Mouse (Mus musculus) stomach, embryonic 15.5 days (tissue): Measurements from ENCODE around the gene Brpf3. TPM values are rescaled to one million over a fixed set of nuclear protein-coding genes. Genes with fewer than 3 reads are reported as not detected.

Experiments used
- ATAC-seq: fragments of 200-750 bp; cut with Nextera tagmentation; 2 replicates; pipeline ENCODE4 v1.8.0; 2017; ENCODE audit warnings: low read depth, moderate number of reproducible peaks, moderate TSS enrichment; ENCODE audit not compliant: insufficient read depth, low FRiP score
- H3K27ac ChIP-seq: fragments of 300-500 bp; sonication (generic); 2 replicates; pipeline ENCODE4 v1.5.1; 2015; ENCODE audit warnings: mild to moderate bottlenecking, inconsistent platforms
- H3K27me3 ChIP-seq: fragments of 300-500 bp; sonication (generic); replicated peaks from 2 replicates; pipeline ENCODE4 v1.6.1; 2015; ENCODE audit warnings: inconsistent platforms
- H3K36me3 ChIP-seq: fragments of 300-500 bp; sonication (generic); 2 replicates; pipeline ENCODE4 v1.6.1; 2015; ENCODE audit warnings: inconsistent platforms
- H3K4me1 ChIP-seq: fragments of 300-500 bp; sonication (generic); 2 replicates; pipeline ENCODE4 v1.6.1; 2015; ENCODE audit warnings: inconsistent platforms
- H3K4me2 ChIP-seq: fragments of 300-500 bp; sonication (generic); 2 replicates; pipeline ENCODE4 v1.6.1; 2015; ENCODE audit warnings: mild to moderate bottlenecking, inconsistent platforms
- H3K4me3 ChIP-seq: fragments of 300-500 bp; sonication (generic); replicated peaks from 2 replicates; pipeline ENCODE4 v1.5.1; 2015; ENCODE audit warnings: inconsistent platforms
- H3K9ac ChIP-seq: fragments of 300-500 bp; sonication (generic); 2 replicates; pipeline ENCODE4 v1.6.1; 2015; ENCODE audit warnings: inconsistent platforms
- H3K9me3 ChIP-seq: fragments of 300-500 bp; sonication (generic); 2 replicates; pipeline ENCODE4 v1.6.1; 2016; ENCODE audit warnings: inconsistent platforms
- WGBS: fragments of 180-500 bp; shearing (Covaris S2); methylation state at CpG from one replicate; pipeline ENCODE4 v1.1.7; 2015; 5-methylcytosine and 5-hydroxymethylcytosine counted together
- polyA plus RNA-seq: library from polyadenylated mRNA; unstranded; fragments of >200 nt; fragmentation: Nextera tagmentation; extraction: Ambion mirVana; gene quantifications from 2 replicates; pipeline ENCODE4 v1.2.1, GENCODE M21; 2015

Gene Brpf3
- polyA plus RNA-seq, 1 experiment from 2014 or later = 15.1 TPM

DNA sequence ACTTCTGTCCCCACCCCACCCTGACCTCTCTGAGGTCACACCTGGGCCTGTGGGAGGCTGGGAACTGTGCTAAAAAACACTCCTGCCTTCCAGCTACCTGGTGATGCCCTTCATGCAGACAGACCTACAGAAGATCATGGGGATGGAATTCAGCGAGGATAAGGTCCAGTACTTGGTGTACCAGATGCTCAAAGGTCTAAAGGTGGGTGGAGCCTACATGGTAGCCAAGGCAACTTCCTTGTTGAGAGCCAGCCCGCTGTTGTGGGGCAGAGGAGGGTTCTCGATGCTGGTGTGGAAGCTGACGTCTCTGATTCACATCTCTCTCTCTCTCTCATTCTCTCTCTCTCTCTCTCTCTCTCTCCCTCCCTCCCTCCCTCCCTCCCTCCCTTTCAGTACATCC lies 25.7 kb upstream of the Brpf3 start:
- Histone ChIP-seq H3K27ac (no peak overlapping the region), H3K9ac (no peak overlapping the region), H3K4me2 (no peak overlapping the region), H3K27me3 (no peaks in the 10 kb centered on the region), H3K9me3 (no peaks in the 10 kb centered on the region), H3K4me1 (peaks cover 6% of the 10 kb centered on the region), H3K36me3 (0 out of 2 replicates have a peak, but pooled peaks cover 14% of the 10 kb centered on the region), H3K4me3 (no peak overlapping the region)
- 84% methylated on average over 4 of the region's 4 CpGs for WGBS
- no peak for ATAC-seq

DNA sequence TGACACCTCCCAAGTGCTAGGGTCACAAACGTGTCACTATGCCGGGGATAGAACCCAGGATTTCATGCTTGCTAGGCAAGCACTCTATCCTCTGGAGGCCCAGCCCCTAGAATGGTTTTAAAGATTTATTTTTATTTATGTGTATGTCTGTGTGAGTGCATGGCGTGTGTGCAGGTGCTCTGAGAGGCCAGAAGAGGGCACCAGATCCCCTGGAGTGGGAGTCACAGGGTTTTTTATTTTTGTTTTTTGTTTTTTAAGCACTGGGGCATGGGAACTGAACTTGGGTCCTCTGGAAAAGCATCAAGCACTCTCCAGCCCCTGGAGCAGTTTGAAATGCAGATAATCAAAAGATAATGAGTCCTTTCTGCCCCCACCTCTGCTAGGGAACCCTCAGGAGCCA lies 24.1 kb upstream of the Brpf3 start:
- no peak overlapping the region for H3K4me2 ChIP-seq
- H3K4me3 ChIP-seq = no peak overlapping the region
- no peak overlapping the region for H3K27ac ChIP-seq
- H3K9me3 ChIP-seq = no peaks in the 10 kb centered on the region
- 85% methylated on average over 3 of the region's 3 CpGs for WGBS
- no peak overlapping the region for H3K9ac ChIP-seq
- no peak for ATAC-seq
- no peaks in the 10 kb centered on the region for H3K27me3 ChIP-seq
- no peaks in the 10 kb centered on the region for H3K4me1 ChIP-seq
- H3K36me3 ChIP-seq = 0 out of 2 replicates have a peak, but pooled peaks cover 14% of the 10 kb centered on the region

DNA sequence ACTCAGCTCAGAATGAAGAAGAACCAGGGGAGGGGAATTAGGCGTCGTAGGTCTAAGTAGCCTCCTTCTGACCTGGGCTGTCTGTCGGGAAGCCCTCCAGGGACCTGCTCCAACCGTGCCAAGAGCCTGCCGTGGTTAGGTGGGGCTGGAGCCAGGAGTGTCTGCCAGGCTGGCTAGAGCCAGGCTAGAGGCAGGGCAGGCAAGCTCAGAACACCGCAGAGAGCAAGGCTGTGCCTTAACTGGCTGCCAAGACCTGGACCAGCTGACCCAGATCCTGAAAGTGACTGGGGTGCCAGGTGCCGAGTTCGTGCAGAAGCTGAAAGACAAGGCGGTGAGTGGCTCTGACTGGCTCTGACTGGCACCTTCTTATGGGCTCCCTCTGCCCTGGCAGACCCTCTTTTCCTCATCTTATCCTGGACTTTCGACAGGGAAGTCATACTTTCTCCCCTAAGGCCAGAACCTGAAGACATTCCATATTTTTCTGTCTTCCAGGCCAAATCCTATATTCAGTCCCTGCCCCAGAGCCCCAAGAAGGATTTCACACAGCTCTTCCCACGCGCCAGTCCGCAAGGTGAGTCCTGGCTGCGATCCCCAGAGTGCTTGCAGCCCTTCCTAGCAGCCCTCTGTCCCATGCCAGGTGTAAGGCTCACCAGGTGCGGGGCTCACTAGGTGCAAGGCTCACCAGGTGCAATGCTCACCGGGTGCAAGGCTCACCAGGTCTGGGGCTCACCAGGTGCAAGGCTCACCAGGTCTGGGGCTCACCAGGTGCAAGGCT lies 23.5 kb upstream of the Brpf3 start:
- WGBS = 81% methylated on average over 16 of the region's 16 CpGs
- Histone ChIP-seq H3K4me1 (no peaks in the 10 kb centered on the region), H3K9me3 (no peaks in the 10 kb centered on the region), H3K4me2 (no peak overlapping the region), H3K9ac (no peak overlapping the region), H3K27ac (no peak overlapping the region), H3K4me3 (no peak overlapping the region), H3K36me3 (0 out of 2 replicates have a peak, but pooled peaks cover 14% of the 10 kb centered on the region), H3K27me3 (no peaks in the 10 kb centered on the region)
- no peak for ATAC-seq

DNA sequence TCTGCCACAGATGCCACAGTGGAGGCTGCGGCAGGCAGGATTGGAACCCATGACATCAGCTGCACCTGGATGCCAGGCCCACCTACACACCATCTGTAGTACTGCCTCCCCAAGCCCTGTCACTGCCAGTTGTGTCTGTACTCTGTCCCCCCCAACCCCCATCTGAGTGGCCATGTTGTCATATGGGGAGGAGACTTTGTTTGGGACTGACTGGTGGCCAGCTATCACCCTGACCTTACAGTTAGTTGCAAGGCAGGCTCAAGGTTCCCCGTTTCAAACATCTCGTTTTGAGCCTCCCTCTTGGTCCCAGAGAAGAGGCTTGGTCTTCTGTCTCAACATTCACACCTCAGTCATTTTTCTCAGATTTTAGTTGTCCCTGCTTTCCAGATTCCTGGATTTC lies 21.2 kb upstream of the Brpf3 start:
- Histone ChIP-seq H3K27me3 (no peaks in the 10 kb centered on the region), H3K4me2 (no peak overlapping the region), H3K4me1 (no peaks in the 10 kb centered on the region), H3K4me3 (no peak overlapping the region), H3K9me3 (no peaks in the 10 kb centered on the region), H3K27ac (no peak overlapping the region), H3K9ac (no peak overlapping the region), H3K36me3 (0 out of 2 replicates have a peak, but pooled peaks cover 14% of the 10 kb centered on the region)
- no peak for ATAC-seq
- 90% methylated on average over 3 of the region's 3 CpGs for WGBS

DNA sequence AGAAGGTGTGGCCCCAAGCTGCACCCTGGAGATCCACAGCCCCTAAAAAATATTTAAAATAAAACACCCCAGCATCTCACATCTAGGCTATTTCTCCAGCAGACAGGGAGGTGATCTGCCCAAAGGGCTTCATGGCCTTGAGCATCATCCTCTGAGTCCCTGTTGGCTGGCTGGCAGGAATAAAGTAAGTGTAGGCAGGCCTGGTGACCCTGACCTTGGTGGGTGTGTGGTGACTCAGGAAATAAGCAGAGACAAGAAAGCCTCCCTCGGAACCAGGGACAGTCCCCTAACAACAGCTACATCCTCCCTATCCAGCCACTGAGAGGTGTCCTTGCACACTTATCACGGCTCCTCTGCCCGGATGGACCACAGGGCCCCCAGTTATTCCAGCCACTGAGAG lies 20.1 kb upstream of the Brpf3 start:
- Histone ChIP-seq H3K4me1 (no peaks in the 10 kb centered on the region), H3K9ac (no peak overlapping the region), H3K9me3 (no peaks in the 10 kb centered on the region), H3K27me3 (no peaks in the 10 kb centered on the region), H3K36me3 (0 out of 2 replicates have a peak, but pooled peaks cover 13% of the 10 kb centered on the region), H3K4me3 (no peak overlapping the region), H3K4me2 (no peak overlapping the region), H3K27ac (no peak overlapping the region)
- ATAC-seq = no peak
- 59% methylated on average over 3 of the region's 3 CpGs for WGBS

DNA sequence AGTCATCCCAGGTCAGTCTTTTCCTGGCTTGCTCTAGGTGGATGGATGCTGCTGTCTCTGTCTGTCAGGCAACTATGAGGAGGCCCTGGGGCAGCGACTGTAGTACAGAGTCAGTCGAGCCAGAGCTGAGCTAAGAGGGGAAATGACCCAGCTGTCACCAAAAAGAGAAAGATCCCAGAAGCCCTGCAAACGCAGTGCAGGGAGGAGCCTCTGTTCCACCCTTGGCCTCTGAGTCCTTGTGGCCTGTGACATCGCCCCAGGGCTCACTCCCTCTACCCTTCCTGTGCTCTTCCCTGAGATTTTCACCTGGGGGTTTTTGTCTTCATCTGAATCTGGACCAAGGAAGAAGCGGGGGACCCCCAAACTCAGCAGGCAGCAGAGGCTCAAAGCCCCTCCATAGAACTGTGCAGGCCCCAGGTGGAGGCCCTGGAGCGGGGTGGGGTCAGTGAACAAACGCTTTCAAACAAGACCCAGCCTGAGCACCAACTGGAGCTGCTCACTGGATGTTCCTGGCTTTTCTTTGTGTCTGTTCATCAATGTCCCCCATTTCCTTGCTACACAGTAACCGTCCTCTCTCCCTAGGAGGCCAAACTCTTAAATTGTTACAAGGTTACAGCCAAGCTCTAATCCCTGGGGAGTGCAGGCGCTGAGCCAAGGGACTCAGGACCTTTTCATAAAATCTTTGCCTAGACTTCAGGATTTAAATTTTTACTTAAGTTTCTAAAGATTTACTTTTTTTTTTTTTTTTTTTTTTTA lies 19.4 kb upstream of the Brpf3 start:
- Histone ChIP-seq H3K27ac (peak overlapping the region; percentile 57), H3K9ac (no peak overlapping the region)
- ATAC-seq = peak; percentile 28; the same call in 1 of the 2 replicates

DNA sequence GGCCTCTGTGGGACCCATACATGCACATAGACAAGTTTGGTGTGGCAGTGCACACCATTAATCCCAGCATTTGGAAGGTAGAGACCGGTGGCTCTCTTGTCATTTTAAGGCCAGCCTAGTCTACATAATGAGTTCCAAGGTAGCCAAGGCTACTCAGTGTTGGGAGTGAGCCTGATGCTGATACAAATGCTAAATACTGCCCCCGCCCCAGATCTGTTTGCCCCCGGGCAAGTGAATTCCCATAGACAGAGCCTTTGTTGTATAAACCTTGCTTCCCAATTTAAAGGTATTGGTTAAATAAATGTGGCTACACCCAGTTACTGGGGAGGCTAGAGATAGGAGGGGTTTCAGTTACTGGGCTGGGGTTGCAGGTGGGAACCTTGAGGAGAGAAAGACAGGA lies 15.9 kb upstream of the Brpf3 start:
- 87% methylated on average over 3 of the region's 3 CpGs for WGBS
- H3K9ac ChIP-seq = no peak overlapping the region
- H3K27me3 ChIP-seq = no peaks in the 10 kb centered on the region
- H3K4me2 ChIP-seq = no peak overlapping the region
- ATAC-seq = no peak
- no peaks in the 10 kb centered on the region for H3K4me1 ChIP-seq
- H3K27ac ChIP-seq = no peak overlapping the region
- H3K4me3 ChIP-seq = no peak overlapping the region
- H3K9me3 ChIP-seq = no peaks in the 10 kb centered on the region
- H3K36me3 ChIP-seq = no peaks in the 10 kb centered on the region

More for the DNA sequence above, 19.4 kb upstream of the Brpf3 start:
- Histone ChIP-seq H3K4me3 (no peak overlapping the region), H3K36me3 (0 out of 2 replicates have a peak, but pooled peaks cover 8% of the 10 kb centered on the region), H3K27me3 (no peaks in the 10 kb centered on the region), H3K9me3 (no peaks in the 10 kb centered on the region), H3K4me2 (no peak overlapping the region), H3K4me1 (no peaks in the 10 kb centered on the region)
- WGBS = 42% methylated on average over 9 of the region's 9 CpGs

DNA sequence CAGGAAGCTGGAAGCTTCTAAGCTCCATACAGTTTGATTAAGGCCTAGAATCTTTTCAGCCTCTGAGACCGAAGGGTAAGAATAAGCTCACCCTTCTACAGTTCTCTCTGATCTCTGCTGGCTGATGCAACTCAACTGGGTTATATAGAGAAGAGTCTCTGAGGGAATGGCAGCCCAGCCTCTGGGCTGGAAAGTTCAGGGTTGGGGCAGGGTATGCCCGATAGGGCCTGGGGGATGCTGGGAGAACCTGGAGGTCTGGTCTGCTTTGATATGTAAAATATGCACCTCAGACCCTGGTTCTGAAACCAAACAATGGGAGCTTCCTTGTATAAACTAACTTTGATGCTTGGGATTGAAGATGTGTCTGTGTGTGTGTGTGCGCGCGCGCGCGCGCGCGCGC lies 13.4 kb upstream of the Brpf3 start:
- H3K27ac ChIP-seq = no peak overlapping the region
- no peak overlapping the region for H3K9ac ChIP-seq
- 95% methylated on average over 12 of the region's 12 CpGs for WGBS

DNA sequence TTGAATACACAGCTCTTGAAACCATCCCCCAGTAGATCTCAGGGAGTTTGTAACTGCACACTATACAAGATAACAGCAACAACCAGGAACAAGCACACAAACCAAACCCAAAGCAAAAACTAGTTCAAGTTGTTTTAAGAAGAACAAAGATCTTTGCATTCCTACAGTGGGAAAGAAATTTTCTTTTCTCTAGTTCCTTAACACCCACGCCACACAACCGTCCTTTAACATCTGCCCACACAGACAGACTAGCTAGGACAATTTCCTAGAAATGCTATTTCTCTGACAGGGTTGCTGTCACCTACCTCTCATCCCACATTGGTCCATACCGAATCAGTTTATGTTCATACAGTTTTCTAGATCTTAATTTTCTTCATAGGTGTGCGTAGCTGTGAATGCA lies 3.9 kb upstream of the Brpf3 start:
- no peak overlapping the region for H3K4me3 ChIP-seq
- WGBS = 86% methylated on average over 4 of the region's 4 CpGs
- no peak overlapping the region for H3K9ac ChIP-seq
- H3K36me3 ChIP-seq = no peaks in the 10 kb centered on the region
- ATAC-seq = no peak
- H3K27me3 ChIP-seq = no peaks in the 10 kb centered on the region
- H3K27ac ChIP-seq = no peak overlapping the region
- no peak overlapping the region for H3K4me2 ChIP-seq
- peaks cover 10% of the 10 kb centered on the region for H3K4me1 ChIP-seq
- no peaks in the 10 kb centered on the region for H3K9me3 ChIP-seq

More for the DNA sequence above, 13.4 kb upstream of the Brpf3 start:
- H3K4me3 ChIP-seq = no peak overlapping the region
- H3K27me3 ChIP-seq = no peaks in the 10 kb centered on the region
- H3K36me3 ChIP-seq = no peaks in the 10 kb centered on the region
- H3K9me3 ChIP-seq = no peaks in the 10 kb centered on the region
- no peaks in the 10 kb centered on the region for H3K4me1 ChIP-seq
- no peak overlapping the region for H3K4me2 ChIP-seq
- no peak for ATAC-seq

DNA sequence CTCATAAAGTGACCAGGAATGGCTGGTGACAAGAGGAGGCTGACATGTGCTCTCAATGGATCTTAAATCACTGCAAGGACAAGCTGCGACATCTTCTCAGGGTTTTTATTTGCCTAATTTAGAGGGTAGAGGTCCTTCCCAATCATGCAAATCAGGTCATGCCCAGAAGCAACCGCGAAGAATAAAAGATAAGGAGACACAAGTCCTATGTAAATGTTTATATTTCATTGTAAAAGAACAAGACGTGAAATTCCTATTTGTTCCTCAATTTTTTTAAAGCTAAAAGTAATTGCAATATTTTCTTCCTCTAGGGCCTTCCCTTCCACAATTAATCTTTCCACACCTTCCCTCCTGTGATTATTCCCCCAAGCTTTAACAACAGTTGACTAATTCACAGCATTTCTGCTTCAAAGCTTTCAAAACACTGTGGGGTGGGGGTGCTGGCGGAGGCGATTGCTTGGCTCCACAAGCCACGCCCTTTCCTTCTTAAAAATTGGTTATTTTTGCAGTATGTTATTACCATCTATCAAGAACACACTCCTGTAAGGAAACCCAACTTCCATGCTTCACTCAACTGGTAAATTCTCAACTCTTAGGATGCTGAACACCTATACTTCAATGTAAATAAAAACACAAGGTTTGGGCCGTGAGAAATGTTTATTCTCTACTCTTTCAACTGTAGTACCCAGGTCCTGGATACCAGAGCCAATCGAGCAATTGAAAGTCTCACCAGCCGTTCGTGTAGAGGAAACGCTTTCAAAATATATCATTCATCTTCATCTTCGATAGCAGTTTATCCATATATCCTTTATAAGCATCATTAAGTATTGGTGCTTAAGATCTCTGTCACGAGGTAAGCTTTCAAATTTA lies 1.4 kb upstream of the Brpf3 start:
- Histone ChIP-seq H3K36me3 (no peaks in the 10 kb centered on the region), H3K4me3 (peak overlapping the region; percentile 82), H3K4me1 (peaks cover 21% of the 10 kb centered on the region), H3K9ac (no peak overlapping the region), H3K9me3 (no peaks in the 10 kb centered on the region), H3K4me2 (peak overlapping the region; percentile 97), H3K27ac (peak overlapping the region; percentile 97; the same call in 1 of the 2 replicates), H3K27me3 (no peaks in the 10 kb centered on the region)
- WGBS = 7% methylated on average over 14 of the region's 14 CpGs
- ATAC-seq = no peak

DNA sequence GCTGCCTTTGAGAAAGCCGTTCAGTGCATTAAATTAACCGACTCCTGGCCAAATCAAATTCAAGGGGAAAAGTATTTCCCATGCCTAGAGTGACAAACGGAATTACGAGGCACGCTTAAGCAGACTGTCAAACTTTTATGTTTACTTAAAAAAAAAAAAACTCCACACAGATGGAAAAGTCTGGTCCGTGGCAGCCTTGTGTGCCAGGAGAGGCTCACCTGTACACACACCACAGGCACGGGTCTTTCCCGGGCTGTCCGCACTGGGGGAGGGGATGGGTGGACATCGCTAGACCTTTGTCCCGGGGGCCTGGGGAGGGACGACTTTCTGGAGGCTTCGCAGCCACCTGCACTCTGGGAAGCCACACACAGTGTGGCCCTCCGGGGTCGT lies 614 bp upstream of the Brpf3 start:
- peak; percentile 21; the same call in 1 of the 2 replicates for ATAC-seq
- H3K27ac ChIP-seq = peak overlapping the region; percentile 97
- H3K4me3 ChIP-seq = peak overlapping the region; percentile 82
- H3K4me1 ChIP-seq = peaks cover 21% of the 10 kb centered on the region
- H3K27me3 ChIP-seq = no peaks in the 10 kb centered on the region
- no peaks in the 10 kb centered on the region for H3K9me3 ChIP-seq
- 2% methylated on average over 15 of the region's 15 CpGs for WGBS
- no peaks in the 10 kb centered on the region for H3K36me3 ChIP-seq
- H3K9ac ChIP-seq = peak overlapping the region; percentile 99
- H3K4me2 ChIP-seq = peak overlapping the region; percentile 97
